Mouse (Mus musculus) bone marrow macrophage, adult 2 months (primary cell): ENCODE results near the gene Adarb2. TPM values are rescaled to one million over a fixed set of nuclear protein-coding genes. Genes with fewer than 3 reads are reported as not detected.

ENCODE experiments used
- H3K27ac ChIP-seq: 2 replicates; pipeline ENCODE4 v1.5.1; 2012; ENCODE audit warnings: low read depth, low read length; ENCODE audit not compliant: insufficient read depth
- H3K4me1 ChIP-seq: 2 replicates; pipeline ENCODE4 v1.6.1; 2012; ENCODE audit warnings: low read length; ENCODE audit not compliant: control insufficient read depth, insufficient read depth
- H3K4me3 ChIP-seq: 2 replicates; pipeline ENCODE4 v1.5.1; 2012; ENCODE audit warnings: mild to moderate bottlenecking, low read length, moderate library complexity; ENCODE audit not compliant: insufficient read depth
- CTCF ChIP-seq: IDR thresholded peaks from 2 replicates; pipeline ENCODE4 v1.5.1; 2012; ENCODE audit warnings: low read depth, mild to moderate bottlenecking, low read length, moderate library complexity
- POLR2A ChIP-seq: IDR thresholded peaks from 2 replicates; pipeline ENCODE4 v1.6.1; 2012; ENCODE audit warnings: mild to moderate bottlenecking, low read depth, low read length, borderline replicate concordance
- polyA plus RNA-seq: library from polyadenylated mRNA; stranded (reverse); fragments of >200 nt; gene quantifications from 2 replicates; pipeline ENCODE4 v1.2.4, GENCODE M21; 2012; ENCODE audit not compliant: missing spikeins, insufficient read depth, insufficient read length

Adarb2 gene
- polyA plus RNA-seq, 1 experiment = not detected

DNA sequence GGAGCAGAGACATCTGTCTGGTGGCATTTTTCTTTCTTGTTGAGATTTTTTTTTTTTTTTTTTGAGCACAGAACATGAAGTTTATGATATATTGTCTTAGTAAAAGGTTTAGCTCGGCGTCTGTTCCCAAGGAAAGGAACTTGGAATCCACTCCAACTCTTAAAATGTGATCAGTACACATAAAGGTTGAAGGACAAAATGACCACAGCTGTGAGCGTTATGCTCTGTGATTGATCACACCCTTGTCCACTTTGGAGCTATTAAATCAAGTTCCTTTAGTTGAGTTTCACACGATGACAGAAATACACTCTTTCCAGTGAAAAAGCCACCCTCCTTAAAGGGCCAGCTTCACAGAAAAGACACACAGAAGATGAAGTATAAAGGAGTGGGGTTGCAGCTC, 568.0 kb downstream of the Adarb2 start:
- no peaks in the 10 kb centered on the region for H3K4me1 ChIP-seq
- H3K4me3 ChIP-seq = no peak overlapping the region
- TF ChIP-seq POLR2A (no peak), CTCF (no peak)
- H3K27ac ChIP-seq = no peak overlapping the region

DNA sequence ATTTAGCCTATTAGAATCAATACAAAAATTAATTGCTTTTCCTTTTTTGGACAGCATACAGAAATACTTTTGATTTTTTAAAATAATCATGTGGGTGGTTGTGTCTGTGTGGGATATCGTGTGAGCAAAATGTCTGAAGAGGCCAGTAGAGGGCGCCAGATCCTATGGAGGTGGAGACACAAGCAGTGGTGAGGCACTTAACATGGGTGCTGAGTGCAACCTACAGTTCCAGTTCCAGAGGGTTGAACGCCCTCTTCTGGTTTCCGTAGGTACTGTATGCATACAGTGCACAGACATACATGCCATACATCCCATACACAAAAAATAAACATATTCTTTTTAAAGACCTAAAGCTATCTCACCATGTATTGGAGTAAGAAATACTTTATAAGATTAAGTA, 577.8 kb downstream of the Adarb2 start:
- no peak overlapping the region for H3K27ac ChIP-seq
- peak; percentile 67 for TF ChIP-seq CTCF
- no peak for TF ChIP-seq POLR2A
- no peak overlapping the region for H3K4me3 ChIP-seq
- 0 out of 2 replicates have a peak, but pooled peaks cover 3% of the 10 kb centered on the region for H3K4me1 ChIP-seq

DNA sequence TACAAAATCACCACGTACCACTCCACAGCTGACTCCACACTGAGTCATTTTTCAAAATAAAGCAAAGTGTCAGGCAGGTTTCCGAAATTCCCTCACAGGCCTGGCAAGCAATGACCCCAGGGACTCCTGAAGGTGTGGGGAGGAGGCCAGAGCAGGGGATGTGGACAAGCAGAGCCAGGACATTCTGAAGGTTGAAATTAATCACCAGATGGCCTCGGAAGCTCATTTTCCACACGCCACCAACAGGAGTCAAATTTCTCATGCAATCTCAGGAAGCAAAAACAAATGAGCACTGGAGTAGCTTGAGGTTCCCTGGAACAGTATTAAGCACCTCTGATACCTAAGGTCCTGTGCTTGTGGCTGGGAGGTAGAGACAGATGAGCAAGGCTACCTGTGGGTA, 580.0 kb downstream of the Adarb2 start:
- H3K4me1 ChIP-seq = 0 out of 2 replicates have a peak, but pooled peaks cover 3% of the 10 kb centered on the region
- TF ChIP-seq CTCF (no peak), POLR2A (no peak)

DNA sequence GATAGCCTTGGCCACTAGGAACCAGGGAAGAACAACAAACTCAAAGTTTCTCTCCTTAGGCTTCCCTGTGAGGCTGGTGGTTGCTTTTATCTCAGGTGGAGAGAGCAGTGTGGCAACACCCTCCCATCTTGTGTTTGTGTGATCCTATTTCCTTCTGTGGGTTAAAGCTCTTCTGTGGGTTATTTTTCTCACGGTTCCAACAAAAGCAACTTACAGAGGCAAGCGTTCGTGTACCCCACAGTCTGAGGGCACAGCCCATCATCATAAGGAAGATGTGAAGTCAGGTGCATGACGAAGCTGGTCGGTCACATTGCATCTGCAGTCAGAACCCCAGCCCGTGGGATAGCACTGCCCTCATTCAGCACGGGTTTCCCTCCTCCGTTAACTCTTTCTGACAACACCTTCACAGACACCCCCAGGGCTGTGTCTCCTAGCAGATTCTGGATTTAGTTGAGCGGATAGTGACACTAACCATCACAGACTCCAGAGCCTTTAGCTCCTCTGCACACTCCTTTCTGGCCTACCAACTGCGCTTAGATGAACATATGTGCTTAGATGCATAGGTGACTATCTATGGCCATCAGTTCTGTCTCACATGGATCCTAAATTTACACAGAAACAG, 581.1 kb downstream of the Adarb2 start:
- Histone ChIP-seq H3K4me1 (no peaks in the 10 kb centered on the region), H3K27ac (no peak overlapping the region), H3K4me3 (no peak overlapping the region)
- no peak for TF ChIP-seq CTCF
- no peak for TF ChIP-seq POLR2A

More for the DNA sequence above, 580.0 kb downstream of the Adarb2 start:
- Histone ChIP-seq H3K27ac (no peak overlapping the region), H3K4me3 (no peak overlapping the region)

DNA sequence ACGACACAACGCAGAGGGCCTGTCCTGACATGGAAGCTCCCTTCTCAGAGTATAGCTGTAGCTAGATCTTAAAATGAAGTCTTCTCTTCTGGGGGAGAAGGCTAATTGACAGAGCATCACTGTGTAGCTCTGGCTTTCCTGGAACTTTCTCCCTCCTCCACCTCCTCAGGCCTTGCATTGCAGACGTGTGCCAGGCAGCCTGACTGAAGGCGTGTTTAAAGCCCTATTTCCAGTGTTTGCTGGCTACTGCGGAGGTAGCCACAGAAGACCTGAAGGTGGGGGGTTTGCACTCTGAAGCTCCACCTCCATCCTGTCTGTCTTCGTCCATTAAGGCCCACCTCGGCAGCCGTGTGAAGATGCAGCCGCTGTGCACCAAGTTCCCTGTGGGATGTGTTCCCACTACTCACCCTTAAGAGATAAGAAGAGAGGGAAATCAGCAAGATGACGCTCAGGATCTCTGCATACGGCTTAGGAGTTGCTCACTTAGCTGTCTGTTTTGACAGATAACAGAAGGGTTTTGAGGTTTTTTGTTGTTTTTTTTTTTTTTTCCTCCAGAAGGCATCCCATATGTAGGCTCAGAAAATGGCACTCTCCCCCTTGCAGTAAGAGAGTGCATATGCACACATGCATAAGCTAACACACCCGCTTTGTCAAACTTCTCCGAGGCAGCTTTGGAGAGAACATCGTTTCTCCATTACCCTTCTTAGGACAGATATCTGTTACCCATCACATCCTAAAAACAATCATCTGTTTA, 581.8 kb downstream of the Adarb2 start:
- no peak overlapping the region for H3K4me3 ChIP-seq
- H3K4me1 ChIP-seq = no peaks in the 10 kb centered on the region
- TF ChIP-seq POLR2A (no peak), CTCF (no peak)
- H3K27ac ChIP-seq = no peak overlapping the region

GRCm38 (mm10) chr13:8785185-8785584, 582.5 kb downstream of the Adarb2 start:
- Histone ChIP-seq H3K4me3 (no peak overlapping the region), H3K27ac (no peak overlapping the region), H3K4me1 (no peaks in the 10 kb centered on the region)
- TF ChIP-seq POLR2A (no peak), CTCF (no peak)

DNA sequence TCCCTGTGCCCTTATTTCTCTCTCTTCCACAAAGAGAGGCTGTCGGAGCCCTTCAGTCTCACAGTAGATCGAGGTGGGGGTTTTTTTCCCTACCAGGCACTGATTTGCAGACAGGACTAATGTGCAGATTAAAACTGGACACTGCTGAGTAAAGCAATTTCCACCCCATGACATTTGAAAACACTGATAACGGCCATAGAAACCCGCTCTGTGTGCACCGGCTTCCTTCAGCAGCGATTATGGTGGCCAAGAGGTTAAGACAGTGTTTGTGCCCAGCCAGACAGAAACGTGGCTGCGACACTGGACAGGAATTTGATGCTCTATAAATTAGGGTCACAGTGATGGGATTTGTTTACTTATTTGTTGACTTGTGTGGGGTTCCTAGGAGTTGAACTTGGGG, 590.6 kb downstream of the Adarb2 start:
- TF ChIP-seq POLR2A (no peak), CTCF (no peak)

DNA sequence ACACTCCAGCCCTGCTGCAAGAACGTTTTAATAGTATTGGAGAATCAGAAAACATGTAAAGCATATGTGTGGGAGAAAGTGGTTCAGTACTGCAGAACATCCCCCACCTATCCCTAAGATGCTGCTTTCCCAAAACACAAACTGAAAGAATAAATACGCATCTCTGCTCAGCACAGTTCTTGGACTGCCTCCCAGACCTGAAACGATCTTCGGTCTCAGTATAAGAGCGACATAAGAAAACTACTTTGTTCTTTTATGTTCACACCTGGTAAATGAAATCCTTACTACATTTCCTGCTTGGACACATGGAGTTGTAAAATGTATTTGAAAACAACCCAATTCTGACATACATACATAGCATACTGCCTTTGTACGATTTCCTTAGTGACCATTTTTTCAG, 597.9 kb downstream of the Adarb2 start:
- TF ChIP-seq POLR2A (no peak), CTCF (no peak)
- Histone ChIP-seq H3K27ac (no peak overlapping the region), H3K4me3 (no peak overlapping the region), H3K4me1 (no peaks in the 10 kb centered on the region)

More for the DNA sequence above, 590.6 kb downstream of the Adarb2 start:
- Histone ChIP-seq H3K4me3 (no peak overlapping the region), H3K27ac (no peak overlapping the region), H3K4me1 (no peaks in the 10 kb centered on the region)

- TF ChIP-seq CTCF = no peak
- no peak for TF ChIP-seq POLR2A
- H3K27ac ChIP-seq = no peak overlapping the region
- H3K4me3 ChIP-seq = no peak overlapping the region
- H3K4me1 ChIP-seq = no peaks in the 10 kb centered on the region
Observed at GRCm38 (mm10) chr13:8805931-8806330, 603.3 kb downstream of the Adarb2 start.
